Mouse (Mus musculus) cerebellum, postnatal 4 days (tissue): ENCODE data around the gene Cap2.
A peak's percentile ranks its signal among the peaks of the same experiment; 100 is the strongest.

Source experiments
- DNase-seq, 2 experiments: peaks; one replicate each; pipeline ENCODE4 v3.0.0; 2022; ENCODE audit warnings: low spot score in 2 of 2, mixed read lengths in 1 of 2

Gene Cap2

GRCm38 (mm10) chr13:46525295-46526255 lies 23.9 kb downstream of the Cap2 start:
- no peak for DNase-seq

- no peak for DNase-seq
These were observed 25.0 kb downstream of the Cap2 start for GRCm38 (mm10) chr13:46526645-46527044.

DNA sequence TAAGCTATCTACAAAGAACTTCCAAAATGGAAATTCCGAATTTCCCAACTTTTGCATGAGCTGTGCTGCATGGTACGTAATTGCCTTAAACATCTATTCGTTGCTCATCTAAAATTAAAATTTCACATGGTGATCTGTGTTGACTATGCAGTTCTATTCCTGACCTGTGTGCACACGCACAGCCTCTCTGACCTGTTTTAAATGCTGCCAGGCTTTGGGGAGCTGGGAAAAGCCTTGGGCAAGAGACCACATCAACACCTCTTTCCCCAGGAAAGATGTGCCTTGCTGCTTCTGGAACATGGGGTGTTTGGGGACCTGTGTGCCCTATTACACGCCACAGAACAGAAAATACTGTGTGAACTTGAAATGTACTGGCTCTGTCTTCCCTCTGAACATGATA lies 25.7 kb downstream of the Cap2 start:
- no peak for DNase-seq

- no peak for DNase-seq
These were observed 27.4 kb downstream of the Cap2 start for GRCm38 (mm10) chr13:46529037-46529436.

DNA sequence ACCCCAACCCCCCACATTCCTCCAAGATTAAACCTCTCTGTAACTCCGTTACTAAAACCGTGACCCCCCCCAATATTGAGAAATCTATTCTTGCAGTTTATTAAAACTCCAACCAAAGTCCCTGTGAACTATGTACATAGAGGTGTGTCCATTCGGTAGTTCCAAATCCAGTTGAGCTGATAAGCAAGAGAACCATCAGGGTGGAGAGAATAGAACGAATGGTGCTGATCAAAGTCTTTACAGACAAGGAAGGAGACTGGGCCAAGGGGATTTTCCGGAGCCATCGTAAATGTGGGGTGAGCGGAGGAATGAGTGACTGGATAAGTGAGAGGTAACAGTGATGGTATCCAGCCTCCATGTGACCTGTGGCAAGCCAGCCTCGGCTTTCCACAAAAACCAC lies 28.9 kb downstream of the Cap2 start:
- DNase-seq = no peak

DNA sequence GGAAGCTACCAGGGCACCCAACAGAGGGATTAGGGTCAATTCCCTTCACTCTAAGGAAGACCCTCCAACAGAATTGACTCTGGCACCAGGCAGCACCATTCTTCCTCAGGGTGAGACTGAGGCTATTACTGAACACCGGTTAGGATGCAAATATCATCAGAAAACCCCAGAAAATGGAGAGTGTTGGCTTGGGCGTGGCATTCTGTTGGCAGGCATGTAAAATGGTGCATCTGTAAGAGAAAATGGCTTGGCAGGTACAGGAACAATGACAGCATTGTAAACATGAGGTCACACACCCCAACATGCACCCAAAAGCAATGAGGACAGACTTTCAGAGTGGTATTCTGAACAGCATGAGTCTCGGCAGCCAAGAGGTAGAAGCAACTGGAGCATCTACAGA lies 30.0 kb downstream of the Cap2 start:
- DNase-seq = no peak

DNA sequence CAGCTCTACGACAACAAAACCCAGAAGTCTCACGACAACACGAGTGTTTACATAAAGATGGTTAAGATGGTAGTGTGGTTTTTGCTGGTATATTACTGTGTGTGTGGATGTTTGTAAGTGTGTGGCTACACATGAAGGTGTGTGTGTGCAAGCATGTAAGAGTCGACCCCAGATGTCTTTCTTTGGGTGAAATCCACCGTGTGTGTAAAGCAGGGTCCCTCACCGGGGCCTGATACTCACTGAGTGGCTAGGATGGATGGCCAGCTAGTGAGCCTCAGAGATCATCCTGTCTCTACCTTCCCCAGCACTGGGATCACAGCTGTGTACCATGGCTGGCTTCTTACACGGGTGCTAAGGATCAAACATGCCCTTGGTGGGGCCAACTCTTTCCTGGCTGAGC lies 30.6 kb downstream of the Cap2 start:
- no peak for DNase-seq

GRCm38 (mm10) chr13:46533342-46534129 lies 31.9 kb downstream of the Cap2 start:
- no peak for DNase-seq

DNA sequence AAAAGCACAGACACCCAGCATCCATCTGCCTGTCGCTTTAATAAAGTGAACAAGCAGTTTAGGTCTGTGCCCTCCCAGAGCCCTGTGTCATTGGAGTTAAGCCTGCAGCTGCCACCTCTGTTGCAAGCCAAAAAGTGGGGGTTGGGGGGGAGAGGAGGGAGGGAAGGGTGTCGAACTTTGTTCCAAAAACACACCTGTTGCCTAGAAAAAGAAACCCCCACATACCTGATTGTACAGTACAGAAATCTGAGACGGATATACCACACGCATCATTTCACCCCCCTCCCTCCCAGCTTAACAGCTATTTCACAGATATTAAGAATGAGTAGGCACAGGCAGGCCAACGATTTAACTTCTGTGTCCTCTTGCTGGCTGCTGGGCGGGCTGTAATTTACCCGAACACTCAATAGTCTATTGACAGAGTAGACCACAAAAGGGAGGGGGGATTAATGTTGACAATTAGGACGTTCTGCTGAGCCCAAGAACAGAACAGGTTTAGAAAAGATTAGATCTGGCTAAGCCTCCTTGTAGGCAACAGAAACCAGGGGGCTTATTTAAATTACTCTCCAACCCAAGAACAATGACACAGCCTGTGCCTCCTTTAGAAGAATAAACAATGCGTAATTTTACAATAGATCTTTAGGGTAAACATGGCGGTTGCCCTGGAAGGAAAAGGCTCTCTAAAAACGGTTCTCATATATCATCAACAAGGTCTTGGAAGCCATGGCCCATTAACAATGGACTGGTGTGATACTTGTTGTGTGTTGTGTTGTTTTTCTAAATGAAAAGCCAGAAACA lies 32.7 kb downstream of the Cap2 start:
- no peak for DNase-seq

DNA sequence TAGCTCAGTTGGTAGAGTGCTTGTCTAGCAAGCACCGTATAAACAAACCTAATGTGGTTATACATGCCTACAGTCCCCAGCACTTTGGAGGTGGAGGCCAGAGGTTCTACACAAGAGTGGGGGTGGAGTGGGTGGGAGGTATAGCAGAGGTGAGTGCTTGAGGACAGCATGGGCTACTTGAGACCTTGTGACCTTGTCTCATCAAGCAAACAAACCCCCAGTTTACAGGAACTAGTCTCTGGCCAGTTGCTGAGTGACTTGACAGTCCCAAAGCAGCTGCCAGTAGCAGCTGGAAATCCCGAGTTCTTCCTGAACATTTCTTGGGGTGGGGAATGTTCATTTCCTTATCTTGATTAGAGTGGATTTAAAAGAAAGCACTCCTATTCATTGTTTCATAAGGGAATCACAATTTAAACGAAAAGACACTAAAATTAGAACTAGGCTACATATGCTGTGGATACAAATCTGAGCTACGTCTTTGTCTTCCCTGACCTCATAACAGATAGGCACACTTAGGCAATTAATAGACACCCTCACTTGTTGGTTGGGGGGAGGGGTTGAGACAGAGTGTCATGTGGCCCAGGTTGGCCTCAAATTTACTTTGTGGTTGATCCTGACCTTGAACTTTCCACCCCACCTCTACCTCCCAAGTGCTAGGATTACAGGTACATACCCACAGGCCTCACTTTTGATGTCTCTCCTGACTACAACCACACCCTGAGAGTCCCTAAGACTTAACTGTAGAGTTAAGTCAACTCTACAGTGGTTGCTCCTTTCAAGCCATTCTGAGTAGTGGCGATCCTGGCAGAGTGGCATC lies 33.5 kb downstream of the Cap2 start:
- no peak for DNase-seq

- DNase-seq = no peak
These were observed 37.6 kb downstream of the Cap2 start for GRCm38 (mm10) chr13:46539284-46539683.

- DNase-seq = no peak
These were observed 39.3 kb downstream of the Cap2 start for GRCm38 (mm10) chr13:46540943-46541342.

DNA sequence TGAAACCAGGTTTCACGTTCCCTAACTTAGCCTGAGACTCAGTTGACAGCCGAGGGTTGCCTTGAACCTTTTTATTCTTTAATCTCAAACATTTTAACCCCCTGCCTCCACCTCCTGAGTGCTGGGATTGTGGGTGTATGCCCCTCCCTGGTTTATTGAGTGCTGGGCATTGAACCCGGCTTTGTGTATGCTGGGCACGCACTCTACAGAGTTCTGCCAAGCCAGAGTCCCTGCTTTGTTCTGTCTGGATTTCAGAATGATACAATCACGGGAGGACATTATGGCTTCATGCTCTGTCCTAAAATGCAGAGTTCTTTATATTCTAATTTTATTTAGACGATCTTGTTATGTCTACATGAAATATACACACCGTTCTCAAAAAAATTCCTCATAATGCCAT lies 41.1 kb downstream of the Cap2 start:
- peak in 1 of 2 experiments; percentile 15 for DNase-seq

DNA sequence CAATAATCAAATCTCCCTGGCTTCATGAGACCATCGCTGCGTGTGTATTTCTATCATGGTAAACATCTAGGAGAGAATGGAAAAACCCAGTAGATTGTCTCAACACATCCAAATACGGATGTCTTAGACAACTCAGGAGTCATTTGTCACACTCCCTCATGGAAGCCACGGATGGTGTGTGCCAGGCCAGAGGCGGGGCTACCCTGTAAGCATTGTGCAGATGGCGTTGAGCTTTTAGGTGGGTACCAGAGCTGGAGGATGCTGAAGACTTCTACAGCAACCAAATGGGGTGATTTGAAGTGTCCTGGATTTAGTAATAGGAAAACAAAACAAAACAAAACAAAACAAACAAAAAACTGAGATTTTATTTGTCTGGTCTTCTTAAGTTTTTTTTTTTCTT lies 43.0 kb downstream of the Cap2 start:
- no peak for DNase-seq

- no peak for DNase-seq
These were observed 43.4 kb downstream of the Cap2 start for GRCm38 (mm10) chr13:46545081-46545480.

DNA sequence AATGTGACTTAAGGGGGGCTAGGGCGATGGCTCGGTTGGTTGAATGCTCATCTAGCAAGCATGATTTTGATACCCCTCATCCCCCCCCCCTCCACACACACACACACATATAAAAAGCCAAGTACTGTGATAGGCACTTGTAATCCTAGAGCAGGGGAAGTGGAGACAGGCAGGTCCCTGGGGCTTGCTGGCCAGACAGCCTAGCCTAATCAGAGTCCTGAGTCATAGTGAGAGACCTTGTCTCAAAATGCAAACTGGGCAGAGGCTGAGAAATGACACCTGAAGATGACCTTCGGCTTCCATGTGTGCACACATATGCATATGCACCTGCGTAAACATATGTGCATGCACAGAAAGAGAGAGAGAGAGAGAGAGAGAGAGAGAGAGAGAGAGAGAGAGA lies 45.2 kb downstream of the Cap2 start:
- no peak for DNase-seq

DNA sequence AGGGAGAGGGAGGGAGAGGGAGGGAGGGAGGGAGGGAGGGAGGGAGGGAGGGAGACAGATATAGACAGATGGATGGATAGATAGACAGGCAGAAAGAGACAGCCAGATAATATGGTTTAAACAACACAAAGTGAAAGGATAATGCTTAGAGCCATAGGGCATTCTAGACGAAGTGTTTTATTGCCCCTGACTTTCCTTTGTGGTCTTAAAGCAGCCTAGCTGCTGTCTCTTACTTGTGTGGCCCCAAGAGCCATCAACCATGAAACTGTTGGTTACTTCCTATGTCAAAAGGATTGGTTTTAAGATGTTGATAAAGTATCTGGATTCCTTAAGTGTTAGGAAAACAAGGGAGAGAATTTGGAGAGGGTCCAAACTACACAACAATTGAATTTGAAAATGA lies 45.6 kb downstream of the Cap2 start:
- no peak for DNase-seq

- DNase-seq = no peak
These were observed 46.5 kb downstream of the Cap2 start for GRCm38 (mm10) chr13:46548132-46548531.

DNA sequence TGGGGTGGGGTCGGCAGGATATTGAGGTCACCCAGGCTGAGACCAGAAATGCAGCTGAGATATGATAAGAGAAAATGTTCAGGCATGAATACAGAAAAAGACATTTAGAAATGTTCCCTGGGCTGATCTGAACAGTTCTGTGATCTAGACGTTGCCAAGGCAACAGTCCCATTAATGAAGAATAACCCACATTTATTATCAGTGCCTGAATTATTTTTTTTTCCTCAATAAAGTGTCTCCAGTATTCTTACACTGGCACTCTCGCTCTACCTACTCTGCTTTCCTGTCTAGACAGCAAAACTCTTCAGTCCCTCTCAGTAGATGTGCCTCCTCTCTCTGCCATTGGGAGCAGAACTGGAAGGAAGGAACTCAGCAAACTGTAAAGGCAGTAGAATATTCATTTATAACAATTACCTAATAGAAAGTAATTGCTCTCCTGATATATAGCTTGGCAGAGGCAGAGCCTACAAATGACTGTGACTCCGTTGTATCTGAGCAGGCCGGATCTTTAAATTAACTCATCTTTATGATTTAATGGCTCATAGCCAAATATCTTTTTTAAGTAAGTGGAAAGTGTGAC lies 47.0 kb downstream of the Cap2 start:
- DNase-seq = no peak

GRCm38 (mm10) chr13:46550627-46551026 lies 49.0 kb downstream of the Cap2 start:
- DNase-seq = no peak

- DNase-seq = no peak
These were observed 53.1 kb downstream of the Cap2 start for GRCm38 (mm10) chr13:46554736-46555135.
